Mouse (Mus musculus) hindbrain, embryonic 12.5 days (tissue): ENCODE results near the gene Gm10719. TPM values are rescaled to one million over a fixed set of nuclear protein-coding genes. Genes with fewer than 3 reads are reported as not detected.
"Not testable (repeated sequence)": the region's sequence is repeated elsewhere in the genome, so short reads cannot be mapped to it uniquely, and the experiment has no call there.

Source experiments
- ATAC-seq: fragments of 200-750 bp; cut with Nextera tagmentation; 2 replicates; pipeline ENCODE4 v1.8.0; 2017; ENCODE audit warnings: moderate TSS enrichment; ENCODE audit not compliant: low FRiP score
- H3K27ac ChIP-seq: fragments of 300-500 bp; sonication (generic); 2 replicates; pipeline ENCODE4 v1.5.1; 2016; ENCODE audit warnings: mild to moderate bottlenecking
- H3K27me3 ChIP-seq: fragments of 300-500 bp; sonication (generic); 2 replicates; pipeline ENCODE4 v1.6.1; 2016; ENCODE audit warnings: mild to moderate bottlenecking
- H3K36me3 ChIP-seq: fragments of 300-500 bp; sonication (generic); 2 replicates; pipeline ENCODE4 v1.6.1; 2016; ENCODE audit warnings: mild to moderate bottlenecking
- H3K4me1 ChIP-seq: fragments of 300-500 bp; sonication (generic); 2 replicates; pipeline ENCODE4 v1.6.1; 2016
- H3K4me2 ChIP-seq: fragments of 300-500 bp; sonication (generic); replicated peaks from 2 replicates; pipeline ENCODE4 v1.6.1; 2016; ENCODE audit warnings: mild to moderate bottlenecking
- H3K4me3 ChIP-seq: fragments of 300-500 bp; sonication (generic); 2 replicates; pipeline ENCODE4 v1.5.1; 2016; ENCODE audit warnings: mild to moderate bottlenecking
- H3K9ac ChIP-seq: fragments of 300-500 bp; sonication (generic); 2 replicates; pipeline ENCODE4 v1.6.1; 2016; ENCODE audit warnings: mild to moderate bottlenecking, moderate library complexity
- H3K9me3 ChIP-seq: fragments of 300-500 bp; sonication (generic); replicated peaks from 2 replicates; pipeline ENCODE4 v1.6.1; 2016; ENCODE audit warnings: mild to moderate bottlenecking
- WGBS: fragments of 180-500 bp; shearing (Covaris S2); methylation state at CpG from one replicate; pipeline ENCODE4 v1.1.7; 2016; 5-methylcytosine and 5-hydroxymethylcytosine counted together
- polyA plus RNA-seq: library from polyadenylated mRNA; unstranded; fragments of >200 nt; fragmentation: Nextera tagmentation; extraction: Ambion mirVana; gene quantifications from 2 replicates; pipeline ENCODE4 v1.2.1, GENCODE M21; 2016

The Gm10719 gene
- polyA plus RNA-seq, 1 experiment from 2014 or later, result 0.63 TPM

DNA sequence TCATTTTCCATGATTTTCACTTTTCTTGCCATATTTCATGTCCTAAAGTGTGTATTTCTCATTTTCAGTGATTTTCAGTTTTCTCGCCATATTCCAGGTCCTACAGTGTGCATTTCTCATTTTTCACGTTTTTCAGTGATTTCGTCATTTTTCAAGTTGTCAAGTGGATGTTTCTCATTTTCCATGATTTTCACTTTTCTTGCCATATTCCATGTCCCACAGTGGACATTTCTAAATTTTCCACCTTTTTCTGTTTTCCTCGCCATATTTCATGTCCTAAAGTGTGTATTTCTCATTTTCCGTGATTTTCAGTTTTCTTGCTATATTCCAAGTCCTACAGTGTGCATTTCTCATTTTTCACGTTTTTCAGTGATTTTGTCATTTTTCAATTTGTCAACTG lies 1.3 kb upstream of the Gm10719 start:
- not testable (repeated sequence) for H3K27me3 ChIP-seq, H3K36me3 ChIP-seq, H3K9ac ChIP-seq, H3K4me1 ChIP-seq, H3K27ac ChIP-seq, H3K4me2 ChIP-seq, H3K9me3 ChIP-seq, ATAC-seq, H3K4me3 ChIP-seq
- WGBS, result 72% methylated on average over 6 of the region's 6 CpGs

GRCm38 (mm10) chr9:3018944-3019343 lies 1.7 kb downstream of the Gm10719 start:
- not testable (repeated sequence) for H3K36me3 ChIP-seq, H3K9ac ChIP-seq, H3K4me1 ChIP-seq, H3K4me3 ChIP-seq, ATAC-seq, H3K27me3 ChIP-seq, H3K9me3 ChIP-seq, H3K4me2 ChIP-seq, H3K27ac ChIP-seq
- WGBS, result 66% methylated on average over 9 of the region's 9 CpGs

GRCm38 (mm10) chr9:3019835-3020727 lies 2.9 kb downstream of the Gm10719 start:
- H3K9me3 ChIP-seq, H3K36me3 ChIP-seq, H3K4me3 ChIP-seq, H3K9ac ChIP-seq, H3K4me1 ChIP-seq, H3K4me2 ChIP-seq, H3K27me3 ChIP-seq, H3K27ac ChIP-seq: not testable (repeated sequence)
- peak; percentile 72 for ATAC-seq
- WGBS, result 76% methylated on average over 17 of the region's 19 CpGs

- 74% methylated on average over 11 of the region's 13 CpGs for WGBS
- not testable (repeated sequence) for H3K9ac ChIP-seq, H3K9me3 ChIP-seq, H3K4me3 ChIP-seq, H3K4me1 ChIP-seq, H3K27ac ChIP-seq, ATAC-seq, H3K36me3 ChIP-seq, H3K27me3 ChIP-seq, H3K4me2 ChIP-seq
Observed at GRCm38 (mm10) chr9:3022316-3023008, 5.3 kb downstream of the Gm10719 start.

- not testable (repeated sequence) for H3K9me3 ChIP-seq, H3K4me3 ChIP-seq, H3K4me1 ChIP-seq, ATAC-seq, H3K9ac ChIP-seq, H3K27me3 ChIP-seq, H3K27ac ChIP-seq, H3K4me2 ChIP-seq, H3K36me3 ChIP-seq
- 75% methylated on average over 12 of the region's 13 CpGs for WGBS
Observed at GRCm38 (mm10) chr9:3023312-3023984, 6.2 kb downstream of the Gm10719 start, which contains the start of gene Gm10718. Gene Gm10718, plus strand, starts transcription at chr9:3023547.

- 76% methylated on average over 16 of the region's 16 CpGs for WGBS
- not testable (repeated sequence) for ATAC-seq
Observed at GRCm38 (mm10) chr9:3023985-3024648, 6.9 kb downstream of the Gm10719 start.

GRCm38 (mm10) chr9:3024912-3025467 lies 7.8 kb downstream of the Gm10719 start, which contains the start of gene Gm10717:
Gene Gm10717, plus strand, starts transcription at chr9:3025417.
- H3K9ac ChIP-seq, H3K27me3 ChIP-seq, H3K36me3 ChIP-seq, ATAC-seq, H3K4me2 ChIP-seq, H3K4me3 ChIP-seq, H3K27ac ChIP-seq, H3K4me1 ChIP-seq, H3K9me3 ChIP-seq: not testable (repeated sequence)
- WGBS, result 74% methylated on average over 12 of the region's 12 CpGs

More at GRCm38 (mm10) chr9:3023985-3024648, 6.9 kb downstream of the Gm10719 start:
- not testable (repeated sequence) for H3K9ac ChIP-seq, H3K27ac ChIP-seq, H3K27me3 ChIP-seq, H3K4me1 ChIP-seq, H3K9me3 ChIP-seq, H3K4me3 ChIP-seq, H3K36me3 ChIP-seq, H3K4me2 ChIP-seq

DNA sequence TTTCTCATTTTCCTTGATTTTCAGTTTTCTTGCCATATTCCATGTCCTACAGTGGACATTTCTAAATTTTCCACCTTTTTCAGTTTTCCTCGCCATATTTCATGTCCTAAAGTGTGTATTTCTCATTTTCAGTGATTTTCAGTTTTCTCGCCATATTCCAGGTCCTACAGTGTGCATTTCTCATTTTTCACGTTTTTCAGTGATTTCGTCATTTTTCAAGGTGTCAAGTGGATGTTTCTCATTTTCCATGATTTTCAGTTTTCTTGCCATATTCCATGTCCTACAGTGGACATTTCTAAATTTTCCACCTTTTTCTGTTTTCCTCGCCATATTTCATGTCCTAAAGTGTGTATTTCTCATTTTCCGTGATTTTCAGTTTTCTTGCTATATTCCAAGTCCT lies 8.4 kb downstream of the Gm10719 start:
- not testable (repeated sequence) for H3K4me3 ChIP-seq, H3K27me3 ChIP-seq, H3K9ac ChIP-seq, H3K36me3 ChIP-seq, H3K27ac ChIP-seq, ATAC-seq, H3K4me1 ChIP-seq, H3K4me2 ChIP-seq, H3K9me3 ChIP-seq
- 68% methylated on average over 5 of the region's 6 CpGs for WGBS

DNA sequence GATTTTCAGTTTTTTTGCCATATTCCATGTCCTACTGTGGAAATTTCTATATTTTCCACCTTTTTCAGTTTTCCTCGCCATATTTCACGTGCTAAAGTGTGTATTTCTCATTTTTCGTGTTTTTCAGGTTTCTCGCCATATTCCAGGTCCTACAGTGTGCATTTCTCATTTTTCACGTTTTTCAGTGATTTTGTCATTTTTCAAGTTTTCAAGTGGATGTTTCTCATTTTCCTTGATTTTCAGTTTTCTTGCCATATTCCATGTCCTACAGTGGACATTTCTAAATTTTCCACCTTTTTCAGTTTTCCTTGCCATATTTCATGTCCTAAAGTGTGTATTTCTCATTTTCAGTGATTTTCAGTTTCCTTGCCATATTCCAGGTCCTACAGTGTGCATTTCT lies 8.9 kb downstream of the Gm10719 start:
- not testable (repeated sequence) for H3K27me3 ChIP-seq, H3K4me3 ChIP-seq, H3K36me3 ChIP-seq, H3K4me2 ChIP-seq, ATAC-seq, H3K9ac ChIP-seq, H3K9me3 ChIP-seq, H3K27ac ChIP-seq, H3K4me1 ChIP-seq
- 78% methylated on average over 5 of the region's 5 CpGs for WGBS

DNA sequence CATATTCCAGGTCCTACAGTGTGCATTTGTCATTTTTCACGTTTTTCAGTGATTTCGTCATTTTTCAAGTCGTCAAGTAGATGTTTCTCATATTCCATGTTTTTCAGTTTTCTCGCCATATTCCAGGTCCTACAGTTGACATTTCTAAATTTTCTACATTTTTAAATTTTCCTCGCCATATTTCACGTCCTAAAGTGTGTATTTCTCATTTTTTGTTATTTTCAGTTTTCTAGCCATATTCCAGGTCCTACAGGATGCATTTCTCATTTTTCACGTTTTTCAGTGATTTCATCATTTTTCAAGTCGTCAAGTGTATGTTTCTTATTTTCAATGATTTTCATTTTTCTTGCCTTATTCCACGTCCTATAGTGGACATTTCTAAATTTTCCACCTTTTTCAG lies 9.5 kb downstream of the Gm10719 start:
- not testable (repeated sequence) for H3K4me2 ChIP-seq, H3K4me3 ChIP-seq, H3K36me3 ChIP-seq, H3K9me3 ChIP-seq, H3K27me3 ChIP-seq, ATAC-seq, H3K9ac ChIP-seq, H3K27ac ChIP-seq, H3K4me1 ChIP-seq
- 67% methylated on average over 9 of the region's 9 CpGs for WGBS

DNA sequence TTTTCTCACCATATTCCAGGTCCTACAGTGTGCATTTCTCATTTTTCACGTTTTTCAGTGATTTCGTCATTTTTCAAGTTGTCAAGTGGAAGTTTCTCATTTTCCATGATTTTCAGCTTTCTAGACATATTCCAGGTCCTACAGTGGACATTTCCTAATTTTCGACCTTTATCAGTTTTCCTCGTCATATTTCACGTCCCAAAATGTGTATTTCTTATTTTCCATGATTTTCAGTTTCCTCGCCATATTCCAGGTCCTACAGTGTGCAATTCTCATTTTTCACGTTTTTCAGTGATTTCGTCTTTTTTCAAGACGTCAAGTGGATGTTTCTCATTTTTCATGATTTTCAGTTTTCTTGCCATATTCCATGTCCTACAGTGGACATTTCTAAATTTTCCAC lies 10.0 kb downstream of the Gm10719 start:
- 74% methylated on average over 9 of the region's 9 CpGs for WGBS
- H3K4me2 ChIP-seq, H3K27me3 ChIP-seq, H3K9me3 ChIP-seq, H3K36me3 ChIP-seq, H3K4me3 ChIP-seq, H3K27ac ChIP-seq, H3K9ac ChIP-seq, H3K4me1 ChIP-seq: not testable (repeated sequence)
- ATAC-seq, result peak; percentile 36; the same call in 1 of the 2 replicates
